Mouse (Mus musculus): ENCODE data around the gene Csf2rb. TPM values are rescaled to one million over a fixed set of nuclear protein-coding genes. Genes with fewer than 3 reads are reported as not detected.
"Not testable (repeated sequence)": the region's sequence is repeated elsewhere in the genome, so short reads cannot be mapped to it uniquely, and the experiment has no call there.

Gene Csf2rb
- polyA plus RNA-seq, 1 experiment from 2014 or later: 0.64 TPM

DNA sequence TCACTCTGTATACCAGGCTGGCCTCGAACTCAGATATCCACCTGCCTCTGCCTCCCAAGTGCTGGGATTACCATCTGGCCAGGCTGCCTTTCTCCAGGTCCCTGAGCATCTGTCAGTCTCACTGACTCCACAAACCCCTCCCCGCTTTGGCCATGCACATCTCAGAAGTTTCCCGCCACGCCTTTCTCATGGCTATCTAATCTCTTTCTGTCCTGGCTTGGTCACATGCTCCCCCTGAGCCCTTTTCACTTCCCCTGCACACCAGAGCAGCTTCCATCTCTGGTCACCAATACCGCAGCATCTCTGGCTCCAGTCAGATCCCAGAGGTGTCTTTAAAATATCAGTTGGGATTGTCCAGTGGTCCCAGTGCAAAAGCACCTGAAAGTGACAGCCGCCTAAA lies 4.4 kb downstream of the Csf2rb start:
- H3K4me1 ChIP-seq (replicated peaks); H3K36me3 ChIP-seq; H3K27me3 ChIP-seq; ATAC-seq (ENCODE audit: insufficient number of reproducible peaks, insufficient read depth, low FRiP score, low TSS enrichment, low read depth); H3K27ac ChIP-seq; H3K9ac ChIP-seq (replicated peaks); H3K4me3 ChIP-seq (replicated peaks); H3K9me3 ChIP-seq; H3K4me2 ChIP-seq: not testable (repeated sequence)
- 84% methylated on average over 6 of the region's 6 CpGs for WGBS

DNA sequence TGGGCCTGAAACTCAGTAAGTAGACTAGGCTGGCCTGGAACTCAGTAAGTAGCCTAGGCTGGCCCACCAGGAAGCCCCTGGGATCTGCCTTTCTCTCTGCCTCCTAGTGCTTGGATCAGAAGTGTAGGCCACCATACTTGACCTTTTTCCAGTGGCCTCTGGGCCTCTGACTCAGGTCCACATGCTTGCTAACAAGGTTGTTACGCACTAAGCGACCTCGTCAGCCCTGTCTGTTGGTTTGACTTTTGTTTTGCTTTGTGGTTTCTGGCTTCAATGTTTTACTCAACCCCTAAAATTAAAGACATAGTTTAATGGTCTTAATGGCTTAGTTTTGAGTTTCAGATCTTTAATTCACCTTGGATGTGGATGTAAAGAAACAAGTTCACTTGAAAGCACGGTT lies 5.2 kb downstream of the Csf2rb start:
- H3K27ac ChIP-seq: no peak overlapping the region
- H3K36me3 ChIP-seq: no peaks in the 10 kb centered on the region
- no peak for ATAC-seq (ENCODE audit: insufficient number of reproducible peaks, insufficient read depth, low FRiP score, low TSS enrichment, low read depth)
- H3K27me3 ChIP-seq: no peaks in the 10 kb centered on the region
- H3K4me3 ChIP-seq (replicated peaks): no peak overlapping the region
- H3K9ac ChIP-seq (replicated peaks): no peak overlapping the region
- H3K4me1 ChIP-seq (replicated peaks): no peaks in the 10 kb centered on the region; the same call in 1 of the 2 replicates
- 72% methylated on average over 4 of the region's 4 CpGs for WGBS
- no peak overlapping the region for H3K4me2 ChIP-seq
- no peaks in the 10 kb centered on the region for H3K9me3 ChIP-seq

DNA sequence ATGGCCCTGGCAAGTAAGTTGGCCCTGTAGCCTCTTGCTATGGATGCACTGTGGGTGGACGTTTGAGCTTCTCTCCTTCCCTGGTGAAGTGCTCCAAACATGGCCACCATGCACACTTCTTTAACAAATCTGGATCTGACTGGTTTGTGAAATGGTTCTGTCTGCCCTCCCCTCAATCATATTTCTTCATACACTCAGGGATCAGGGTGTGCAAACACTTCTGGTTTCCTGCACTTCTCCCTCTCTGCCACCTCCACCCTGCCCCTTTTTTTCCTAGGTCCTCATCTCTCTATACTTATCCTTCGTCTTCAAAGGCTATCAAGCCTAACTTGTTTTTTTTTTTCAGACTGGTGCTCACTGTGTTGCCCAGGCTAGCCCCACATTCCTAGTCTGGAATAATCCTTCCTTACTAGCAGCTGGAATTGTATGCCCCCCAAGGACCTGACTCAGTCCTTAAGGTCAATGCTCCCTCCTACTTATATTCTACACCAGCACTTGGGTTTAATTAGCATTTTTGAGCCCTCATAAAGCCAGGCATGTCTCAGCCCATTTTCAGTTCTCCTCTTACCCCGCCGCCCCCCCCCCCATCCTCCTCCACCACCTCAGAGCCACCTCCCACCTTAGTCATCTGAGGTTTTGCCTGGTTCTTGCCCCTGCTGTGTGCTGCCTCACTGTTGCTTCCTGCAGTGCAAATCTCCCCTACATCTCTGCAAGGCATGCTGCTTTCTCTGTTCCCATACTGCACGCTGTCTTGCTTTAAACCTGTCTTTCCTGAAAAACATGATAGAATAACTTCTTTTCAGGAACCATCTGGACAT lies 6.2 kb downstream of the Csf2rb start:
- H3K27ac ChIP-seq: no peak overlapping the region
- no peak overlapping the region for H3K9ac ChIP-seq (replicated peaks)
- H3K36me3 ChIP-seq: no peaks in the 10 kb centered on the region
- no peaks in the 10 kb centered on the region for H3K9me3 ChIP-seq
- ATAC-seq (ENCODE audit: insufficient number of reproducible peaks, insufficient read depth, low FRiP score, low TSS enrichment, low read depth): no peak
- no peaks in the 10 kb centered on the region; the same call in 1 of the 2 replicates for H3K4me1 ChIP-seq (replicated peaks)
- H3K4me3 ChIP-seq (replicated peaks): no peak overlapping the region
- no peak overlapping the region for H3K4me2 ChIP-seq
- no peaks in the 10 kb centered on the region for H3K27me3 ChIP-seq
- WGBS: 53% methylated on average over 5 of the region's 5 CpGs

DNA sequence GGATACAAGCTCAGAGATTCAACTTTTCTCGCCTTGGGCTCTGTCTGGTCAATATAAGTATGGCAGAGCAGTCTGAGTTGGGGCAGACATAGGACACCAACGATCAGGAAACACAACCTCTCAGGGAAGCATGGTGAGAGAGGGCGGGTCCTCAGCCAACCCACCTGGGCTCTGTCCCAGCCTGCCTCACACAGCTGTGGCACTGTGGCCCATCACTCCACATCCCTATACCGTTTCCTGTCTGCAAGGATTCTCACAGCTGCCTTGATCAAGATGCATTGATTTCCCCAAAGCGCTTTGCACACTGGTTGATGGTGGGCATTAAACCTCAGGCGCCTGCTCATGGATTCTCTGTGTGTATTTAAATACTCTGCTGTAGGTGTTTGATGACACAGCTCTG lies 7.4 kb downstream of the Csf2rb start:
- WGBS: 72% methylated on average over 6 of the region's 6 CpGs
- Histone ChIP-seq H3K9me3 (no peaks in the 10 kb centered on the region), H3K4me2 (no peak overlapping the region), H3K27ac (no peak overlapping the region), H3K4me1 (replicated peaks) (no peaks in the 10 kb centered on the region; the same call in 1 of the 2 replicates), H3K9ac (replicated peaks) (no peak overlapping the region), H3K4me3 (replicated peaks) (no peak overlapping the region), H3K27me3 (no peaks in the 10 kb centered on the region), H3K36me3 (no peaks in the 10 kb centered on the region)
- ATAC-seq (ENCODE audit: insufficient number of reproducible peaks, insufficient read depth, low FRiP score, low TSS enrichment, low read depth): no peak

GRCm38 (mm10) chr15:78334380-78334779 lies 8.8 kb downstream of the Csf2rb start:
- Histone ChIP-seq H3K36me3 (no peaks in the 10 kb centered on the region), H3K9ac (replicated peaks) (no peak overlapping the region), H3K27ac (no peak overlapping the region), H3K27me3 (no peaks in the 10 kb centered on the region), H3K4me3 (replicated peaks) (no peak overlapping the region), H3K4me2 (no peak overlapping the region), H3K4me1 (replicated peaks) (no peaks in the 10 kb centered on the region; the same call in 1 of the 2 replicates), H3K9me3 (no peaks in the 10 kb centered on the region)
- no peak for ATAC-seq (ENCODE audit: insufficient number of reproducible peaks, insufficient read depth, low FRiP score, low TSS enrichment, low read depth)
- WGBS: 89% methylated on average over 3 of the region's 3 CpGs

GRCm38 (mm10) chr15:78339627-78340423 lies 14.3 kb downstream of the Csf2rb start:
- not testable (repeated sequence) for H3K27me3 ChIP-seq; H3K9me3 ChIP-seq; H3K4me1 ChIP-seq (replicated peaks); H3K4me3 ChIP-seq (replicated peaks); H3K36me3 ChIP-seq; ATAC-seq (ENCODE audit: insufficient number of reproducible peaks, insufficient read depth, low FRiP score, low TSS enrichment, low read depth); H3K4me2 ChIP-seq; H3K27ac ChIP-seq; H3K9ac ChIP-seq (replicated peaks)
- WGBS: 34% methylated on average over 7 of the region's 7 CpGs

DNA sequence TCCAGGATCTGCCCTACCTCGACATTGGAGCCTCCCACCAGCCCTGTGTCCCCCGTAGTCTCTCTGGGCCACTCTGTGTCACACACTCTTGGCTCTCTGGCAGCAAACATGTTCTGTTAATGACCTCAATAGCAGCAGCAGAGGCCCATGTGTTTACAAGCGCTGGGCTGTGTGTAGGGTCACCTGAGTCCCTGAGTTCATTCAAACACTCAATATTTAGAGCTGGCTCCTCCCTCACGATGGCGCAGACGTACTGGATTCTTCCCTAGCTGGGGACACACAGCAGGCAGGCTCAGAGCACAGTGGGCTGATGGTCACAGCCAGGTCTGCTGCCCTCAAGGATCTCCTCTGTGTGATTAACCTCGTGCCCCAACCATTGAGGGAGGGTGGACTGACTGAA lies 15.4 kb downstream of the Csf2rb start:
- H3K9me3 ChIP-seq; H3K36me3 ChIP-seq; H3K27ac ChIP-seq; H3K27me3 ChIP-seq; H3K4me3 ChIP-seq (replicated peaks); ATAC-seq (ENCODE audit: insufficient number of reproducible peaks, insufficient read depth, low FRiP score, low TSS enrichment, low read depth); H3K9ac ChIP-seq (replicated peaks); H3K4me1 ChIP-seq (replicated peaks); H3K4me2 ChIP-seq: not testable (repeated sequence)
- 65% methylated on average over 7 of the region's 7 CpGs for WGBS

GRCm38 (mm10) chr15:78343683-78344082 lies 18.1 kb downstream of the Csf2rb start:
- Histone ChIP-seq H3K9ac (replicated peaks) (no peak overlapping the region), H3K9me3 (no peaks in the 10 kb centered on the region), H3K4me3 (replicated peaks) (no peak overlapping the region), H3K27ac (no peak overlapping the region), H3K36me3 (no peaks in the 10 kb centered on the region), H3K27me3 (no peaks in the 10 kb centered on the region), H3K4me2 (no peak overlapping the region), H3K4me1 (replicated peaks) (0 out of 2 replicates have a peak, but pooled peaks cover 2% of the 10 kb centered on the region)
- 12% methylated on average over 1 of the region's 1 CpGs for WGBS
- ATAC-seq (ENCODE audit: insufficient number of reproducible peaks, insufficient read depth, low FRiP score, low TSS enrichment, low read depth): no peak

GRCm38 (mm10) chr15:78344567-78344966 lies 19.0 kb downstream of the Csf2rb start:
- Histone ChIP-seq H3K9ac (replicated peaks) (no peak overlapping the region), H3K9me3 (no peaks in the 10 kb centered on the region), H3K4me2 (no peak overlapping the region), H3K27me3 (no peaks in the 10 kb centered on the region), H3K36me3 (no peaks in the 10 kb centered on the region), H3K27ac (no peak overlapping the region), H3K4me3 (replicated peaks) (no peak overlapping the region), H3K4me1 (replicated peaks) (0 out of 2 replicates have a peak, but pooled peaks cover 2% of the 10 kb centered on the region)
- WGBS: 93% methylated on average over 3 of the region's 3 CpGs
- no peak for ATAC-seq (ENCODE audit: insufficient number of reproducible peaks, insufficient read depth, low FRiP score, low TSS enrichment, low read depth)

DNA sequence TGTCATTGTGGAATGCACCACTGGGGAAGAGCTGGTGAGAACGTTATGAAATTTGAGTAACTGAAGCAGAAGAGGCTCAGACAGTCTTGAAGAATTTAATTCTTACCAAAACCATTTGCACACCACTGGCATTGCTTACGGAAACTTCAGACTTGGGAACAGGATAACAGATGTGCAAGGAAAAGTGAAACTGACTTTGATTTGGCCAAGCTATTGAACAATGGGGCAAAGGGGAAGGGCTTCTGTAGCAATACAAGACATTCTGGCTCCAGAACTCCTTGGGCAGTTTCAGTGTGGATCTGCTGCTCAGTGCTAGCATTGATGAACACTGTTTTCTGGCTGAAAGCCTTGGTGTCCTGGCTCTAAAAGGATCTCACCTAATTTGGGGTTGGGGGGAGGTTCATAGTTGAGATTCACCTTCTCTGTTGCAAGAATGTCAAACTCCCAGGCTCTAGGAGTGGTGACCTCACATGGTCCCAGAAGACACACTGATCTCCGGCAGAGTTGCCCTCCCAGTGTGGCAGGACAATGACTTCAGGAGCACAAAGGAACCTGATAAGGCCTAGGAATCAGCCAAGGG lies 26.1 kb downstream of the Csf2rb start:
- Histone ChIP-seq H3K4me2 (no peak overlapping the region), H3K27ac (no peak overlapping the region), H3K36me3 (no peaks in the 10 kb centered on the region), H3K4me1 (replicated peaks) (no peaks in the 10 kb centered on the region), H3K27me3 (no peaks in the 10 kb centered on the region), H3K4me3 (replicated peaks) (no peak overlapping the region), H3K9me3 (no peaks in the 10 kb centered on the region), H3K9ac (replicated peaks) (no peak overlapping the region)
- no peak for ATAC-seq (ENCODE audit: insufficient number of reproducible peaks, insufficient read depth, low FRiP score, low TSS enrichment, low read depth)
- 69% methylated on average over 3 of the region's 3 CpGs for WGBS

- ATAC-seq (ENCODE audit: insufficient number of reproducible peaks, insufficient read depth, low FRiP score, low TSS enrichment, low read depth): no peak
- H3K4me1 ChIP-seq (replicated peaks): no peaks in the 10 kb centered on the region
- H3K9ac ChIP-seq (replicated peaks): no peak overlapping the region
- H3K4me3 ChIP-seq (replicated peaks): no peak overlapping the region
- H3K27ac ChIP-seq: no peak overlapping the region
- no peaks in the 10 kb centered on the region for H3K36me3 ChIP-seq
- H3K4me2 ChIP-seq: no peak overlapping the region
- no peaks in the 10 kb centered on the region; the same call in 1 of the 2 replicates for H3K9me3 ChIP-seq
- 0% methylated on average over 1 of the region's 1 CpGs for WGBS
- no peaks in the 10 kb centered on the region for H3K27me3 ChIP-seq
These were observed 29.4 kb downstream of the Csf2rb start for GRCm38 (mm10) chr15:78354958-78355357.

Measured in limb, embryonic 12.5 days (tissue).